Mouse (Mus musculus) heart, embryonic 14.5 days (tissue): ENCODE results near the gene Pkd1l3. TPM values are rescaled to one million over a fixed set of nuclear protein-coding genes. Genes with fewer than 3 reads are reported as not detected.

Source experiments
- ATAC-seq: fragments of 200-750 bp; cut with Nextera tagmentation; 2 replicates; pipeline ENCODE4 v1.8.0; 2017; ENCODE audit warnings: low read depth, moderate TSS enrichment; ENCODE audit not compliant: insufficient number of reproducible peaks, insufficient read depth, low FRiP score
- H3K27ac ChIP-seq, 2 experiments: fragments of 200-500 bp in 1 of 2; fragments of 300-500 bp in 1 of 2; sonication (generic) in 1 of 2; replicated peaks in 1 of 2; 2 replicates each; pipeline ENCODE4 v1.5.1; 2012 to 2014; ENCODE audit warnings: low read depth in 2 of 2, low read length in 2 of 2, control low read depth in 1 of 2, mild to moderate bottlenecking in 1 of 2, mixed read lengths in 1 of 2; ENCODE audit not compliant: control insufficient read depth in 1 of 2, insufficient read depth in 1 of 2
- H3K27me3 ChIP-seq: fragments of 300-500 bp; sonication (generic); 2 replicates; pipeline ENCODE4 v1.6.1; 2014; ENCODE audit warnings: mild to moderate bottlenecking, low read length, control low read depth; ENCODE audit not compliant: control insufficient read depth, insufficient read depth
- H3K36me3 ChIP-seq: fragments of 300-500 bp; sonication (generic); 2 replicates; pipeline ENCODE4 v1.6.1; 2014; ENCODE audit warnings: mild to moderate bottlenecking, control low read depth, low read length, mixed read lengths; ENCODE audit not compliant: control insufficient read depth, insufficient read depth
- H3K4me1 ChIP-seq, 2 experiments: fragments of 200-500 bp in 1 of 2; fragments of 300-500 bp in 1 of 2; sonication (generic) in 1 of 2; 2 replicates each; pipeline ENCODE4 v1.6.1; 2012 to 2014; ENCODE audit warnings: low read length in 2 of 2, control low read depth in 1 of 2, mixed read lengths in 1 of 2; ENCODE audit not compliant: control insufficient read depth in 2 of 2, insufficient read depth in 2 of 2
- H3K4me2 ChIP-seq: fragments of 300-500 bp; sonication (generic); 2 replicates; pipeline ENCODE4 v1.6.1; 2014; ENCODE audit warnings: mild to moderate bottlenecking, low read length
- H3K4me3 ChIP-seq, 2 experiments: fragments of 200-500 bp in 1 of 2; fragments of 300-500 bp in 1 of 2; sonication (generic) in 1 of 2; 2 replicates each; pipeline ENCODE4 v1.5.1; 2012 to 2014; ENCODE audit warnings: low read length in 2 of 2, mild to moderate bottlenecking in 2 of 2, control low read depth in 1 of 2, low read depth in 1 of 2, moderate library complexity in 1 of 2; ENCODE audit not compliant: control insufficient read depth in 1 of 2, insufficient read depth in 1 of 2
- H3K9ac ChIP-seq: fragments of 300-500 bp; sonication (generic); 2 replicates; pipeline ENCODE4 v1.6.1; 2014; ENCODE audit warnings: mild to moderate bottlenecking, low read length
- H3K9me3 ChIP-seq: fragments of 300-500 bp; sonication (generic); 2 replicates; pipeline ENCODE4 v1.6.1; 2016; ENCODE audit warnings: low read length, control low read depth; ENCODE audit not compliant: control insufficient read depth
- WGBS: fragments of 180-500 bp; shearing (Covaris S2); extraction: QIAGEN DNeasy Blood & Tissue Kit; methylation state at CpG from one replicate; pipeline ENCODE4 v1.1.7; 2014; 5-methylcytosine and 5-hydroxymethylcytosine counted together
- polyA plus RNA-seq: library from polyadenylated mRNA; unstranded; fragments of >200 nt; fragmentation: Nextera tagmentation; extraction: Ambion mirVana; gene quantifications from 2 replicates; pipeline ENCODE4 v1.2.1, GENCODE M21; 2014

Pkd1l3 gene
- polyA plus RNA-seq, 1 experiment from 2014 or later: not detected

DNA sequence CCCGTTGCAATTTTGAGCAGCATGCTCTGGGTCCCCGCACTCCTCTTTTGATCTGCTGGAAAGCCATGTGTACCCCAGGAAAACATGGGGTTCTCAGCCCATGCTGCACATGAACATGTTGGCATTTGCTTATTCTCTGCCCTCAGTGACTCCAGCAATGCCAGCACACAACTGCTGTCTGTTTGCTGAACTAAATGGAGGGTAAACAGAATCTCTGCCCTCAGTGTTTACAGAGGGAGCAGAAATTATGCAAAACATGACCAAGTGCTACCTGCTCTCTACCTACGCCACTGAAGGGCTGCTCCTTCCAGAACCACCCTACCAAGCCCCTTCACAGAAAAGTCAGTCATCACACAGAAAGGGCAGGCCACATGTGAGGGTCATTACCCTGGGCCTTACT is 29.5 kb upstream of the Pkd1l3 start:
- Histone ChIP-seq H3K4me1 (no peaks in the 10 kb centered on the region; a peak in 1 of 4 replicates), H3K27me3 (no peaks in the 10 kb centered on the region), H3K4me3 (no peak overlapping the region), H3K4me2 (no peak overlapping the region), H3K9me3 (peaks cover 8% of the 10 kb centered on the region; the same call in 1 of the 2 replicates), H3K36me3 (no peaks in the 10 kb centered on the region), H3K27ac (no peak overlapping the region), H3K9ac (no peak overlapping the region)
- WGBS: 76% methylated on average over 3 of the region's 3 CpGs
- ATAC-seq: no peak

DNA sequence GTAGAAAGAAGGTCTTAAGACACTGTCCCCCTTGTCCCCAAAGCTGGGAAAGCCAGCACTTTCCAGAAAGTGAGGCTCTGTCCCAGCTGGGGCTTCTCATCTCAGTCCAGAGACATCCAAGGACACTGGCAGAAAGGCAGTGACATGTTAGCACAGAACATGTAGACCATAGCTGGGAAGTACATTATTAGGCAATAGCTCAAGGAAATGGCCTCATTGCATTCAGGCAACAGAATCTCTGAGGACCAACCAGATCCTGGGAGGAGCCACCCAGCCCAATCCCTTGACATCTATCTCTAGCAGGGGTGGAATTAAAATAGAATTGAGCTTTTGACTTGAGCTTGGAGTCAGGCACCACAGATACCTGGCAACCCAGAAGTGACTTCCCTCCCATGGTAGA is 28.7 kb upstream of the Pkd1l3 start:
- peaks cover 8% of the 10 kb centered on the region; the same call in 1 of the 2 replicates for H3K9me3 ChIP-seq
- H3K9ac ChIP-seq: no peak overlapping the region
- no peak overlapping the region for H3K4me2 ChIP-seq
- no peaks in the 10 kb centered on the region; a peak in 1 of 4 replicates for H3K4me1 ChIP-seq
- H3K4me3 ChIP-seq: no peak overlapping the region
- no peak overlapping the region for H3K27ac ChIP-seq
- H3K36me3 ChIP-seq: no peaks in the 10 kb centered on the region
- no peaks in the 10 kb centered on the region for H3K27me3 ChIP-seq
- ATAC-seq: no peak

DNA sequence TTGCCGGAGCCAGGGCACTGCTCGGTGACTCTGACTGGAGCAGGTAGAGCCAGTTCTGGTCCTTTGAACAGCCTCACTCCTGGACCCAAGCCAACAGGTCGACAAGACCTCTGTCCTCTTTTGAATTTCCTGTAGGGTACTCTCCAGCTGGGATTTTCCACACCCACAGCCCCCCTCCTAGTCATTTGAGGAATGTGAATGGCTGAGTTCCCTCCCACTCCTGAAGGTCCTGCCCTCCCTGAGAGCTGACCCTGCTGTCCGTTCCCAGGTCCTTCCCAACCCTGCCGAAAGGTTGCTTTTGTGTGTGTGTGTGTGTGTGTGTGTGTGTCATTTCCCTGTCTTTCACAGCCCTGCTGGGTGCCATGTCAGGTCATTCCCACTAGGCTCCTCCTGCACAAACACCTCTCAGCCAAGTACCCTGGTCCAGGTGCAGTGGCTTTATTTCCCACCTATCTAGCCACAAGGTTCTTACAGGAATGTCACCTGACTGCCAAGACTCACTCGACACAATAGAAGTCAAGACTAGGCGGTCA is 27.3 kb upstream of the Pkd1l3 start:
- 55% methylated on average over 7 of the region's 7 CpGs for whole genome bisulfite sequencing
- no peak overlapping the region for H3K4me3 ChIP-seq
- no peaks in the 10 kb centered on the region for H3K27me3 ChIP-seq
- H3K9me3 ChIP-seq: peaks cover 8% of the 10 kb centered on the region; the same call in 1 of the 2 replicates
- no peak overlapping the region for H3K4me2 ChIP-seq
- ATAC-seq: no peak
- no peak overlapping the region for H3K27ac ChIP-seq
- peaks cover 6% of the 10 kb centered on the region for H3K36me3 ChIP-seq
- H3K4me1 ChIP-seq: no peaks in the 10 kb centered on the region; a peak in 1 of 4 replicates
- no peak overlapping the region for H3K9ac ChIP-seq

DNA sequence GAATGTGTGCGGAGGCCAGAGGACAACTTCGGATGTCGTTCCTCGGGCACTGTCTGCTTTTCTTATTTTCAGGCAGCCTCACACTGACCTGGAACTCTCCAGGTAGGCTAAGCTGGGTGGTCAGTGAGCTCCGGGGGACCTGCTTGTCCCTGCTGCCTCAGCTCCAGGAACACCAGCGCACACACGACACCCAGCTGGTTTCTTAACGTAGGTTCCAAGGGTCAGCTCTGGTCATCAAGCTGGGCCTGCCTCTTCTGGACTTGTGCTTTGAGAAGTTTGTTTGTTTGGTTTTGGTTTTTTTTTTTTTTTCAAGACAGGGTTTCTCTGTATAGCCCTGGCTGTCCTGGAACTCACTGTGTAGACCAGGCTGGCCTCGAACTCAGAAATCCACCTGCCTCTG is 23.4 kb upstream of the Pkd1l3 start:
- WGBS: 85% methylated on average over 9 of the region's 9 CpGs
- Histone ChIP-seq H3K27ac (no peak overlapping the region), H3K27me3 (no peaks in the 10 kb centered on the region), H3K4me3 (no peak overlapping the region), H3K9me3 (no peaks in the 10 kb centered on the region), H3K4me2 (no peak overlapping the region), H3K36me3 (peaks cover 40% of the 10 kb centered on the region), H3K9ac (no peak overlapping the region), H3K4me1 (no peaks in the 10 kb centered on the region; a peak in 1 of 4 replicates)
- ATAC-seq: no peak

DNA sequence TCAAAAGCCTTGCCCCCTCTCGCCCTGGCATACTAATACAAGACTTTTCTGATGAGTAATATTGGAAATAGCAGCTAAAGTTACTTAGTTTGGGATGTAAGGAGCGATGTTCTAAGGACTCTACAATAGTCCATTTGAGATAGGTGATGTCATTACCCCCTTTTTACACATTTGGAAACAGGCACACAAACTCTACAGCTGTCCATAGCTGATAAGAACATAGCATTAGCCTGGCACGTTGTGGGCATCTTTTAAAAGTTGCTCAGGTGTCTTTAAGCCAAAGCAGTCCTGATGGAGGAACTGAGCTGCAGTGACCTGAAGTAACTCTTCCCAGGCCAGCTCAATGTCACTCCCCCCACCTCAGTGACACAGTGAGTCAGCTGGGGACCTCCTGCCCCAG is 22.9 kb upstream of the Pkd1l3 start:
- no peak for ATAC-seq
- no peaks in the 10 kb centered on the region; a peak in 1 of 4 replicates for H3K4me1 ChIP-seq
- WGBS: 74% methylated on average over 3 of the region's 3 CpGs
- no peak overlapping the region for H3K9ac ChIP-seq
- H3K4me3 ChIP-seq: no peak overlapping the region
- peaks cover 41% of the 10 kb centered on the region for H3K36me3 ChIP-seq
- no peaks in the 10 kb centered on the region for H3K9me3 ChIP-seq
- H3K27ac ChIP-seq: no peak overlapping the region
- H3K27me3 ChIP-seq: no peaks in the 10 kb centered on the region
- H3K4me2 ChIP-seq: no peak overlapping the region

DNA sequence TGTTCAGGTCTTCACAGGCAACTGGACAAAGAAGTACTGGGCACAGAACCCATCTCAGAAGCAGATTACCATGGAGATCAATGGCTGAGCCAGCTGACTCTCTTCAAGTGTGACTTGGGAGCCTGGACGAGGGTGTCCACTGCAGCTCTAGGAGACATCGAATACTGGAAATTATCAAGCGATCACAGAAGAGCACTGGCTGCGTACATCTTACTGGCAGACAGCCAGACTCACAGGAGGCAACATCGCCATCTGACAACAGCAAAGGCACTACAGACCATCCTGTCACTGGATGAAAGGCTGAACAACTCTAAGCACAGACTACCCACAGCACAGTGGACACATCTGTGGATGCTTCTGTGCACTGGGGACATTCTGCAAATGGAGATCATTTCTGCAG is 22.2 kb upstream of the Pkd1l3 start:
- Histone ChIP-seq H3K4me2 (no peak overlapping the region), H3K9ac (no peak overlapping the region), H3K27ac (no peak overlapping the region), H3K9me3 (no peaks in the 10 kb centered on the region), H3K27me3 (no peaks in the 10 kb centered on the region), H3K36me3 (peaks cover 43% of the 10 kb centered on the region), H3K4me1 (no peaks in the 10 kb centered on the region), H3K4me3 (no peak overlapping the region)
- no peak for ATAC-seq
- WGBS: 79% methylated on average over 5 of the region's 5 CpGs

DNA sequence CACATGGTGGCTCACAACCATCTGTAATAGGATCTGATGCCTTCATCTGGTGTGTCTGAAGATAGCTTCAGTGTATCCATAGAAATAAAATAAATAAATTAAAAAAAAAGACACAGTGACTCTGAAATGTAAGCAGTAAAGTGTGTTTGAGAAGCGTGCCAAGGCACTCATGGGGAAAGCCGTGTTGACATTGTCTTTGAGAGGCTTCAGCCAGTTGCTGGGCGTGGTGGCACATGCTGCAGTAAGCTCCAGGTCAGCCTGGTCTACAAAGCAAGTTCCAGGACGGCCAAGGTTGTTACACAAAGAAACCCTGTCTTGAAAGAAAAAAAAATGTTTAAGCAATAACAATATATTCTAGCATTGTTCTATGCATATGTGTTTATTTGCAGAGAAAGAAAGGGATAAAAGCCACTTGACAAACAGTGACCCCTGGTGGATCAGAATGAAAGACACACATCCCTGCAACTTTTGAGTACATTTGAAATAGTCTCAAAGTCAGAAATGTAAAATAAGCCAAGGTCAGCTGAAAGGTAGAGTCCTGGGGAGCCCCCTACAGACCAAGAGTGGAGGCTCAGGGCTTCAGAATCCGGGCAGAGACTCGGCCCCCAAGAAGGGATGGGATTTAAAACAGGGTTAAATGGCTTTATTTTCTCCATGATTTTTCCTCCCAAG is 21.1 kb upstream of the Pkd1l3 start:
- H3K27ac ChIP-seq: no peak overlapping the region
- H3K4me3 ChIP-seq: no peak overlapping the region
- H3K9ac ChIP-seq: no peak overlapping the region
- no peaks in the 10 kb centered on the region for H3K27me3 ChIP-seq
- H3K4me1 ChIP-seq: no peaks in the 10 kb centered on the region
- ATAC-seq: no peak
- peaks cover 48% of the 10 kb centered on the region for H3K36me3 ChIP-seq
- 80% methylated on average over 6 of the region's 6 CpGs for WGBS
- H3K9me3 ChIP-seq: no peaks in the 10 kb centered on the region
- no peak overlapping the region for H3K4me2 ChIP-seq

DNA sequence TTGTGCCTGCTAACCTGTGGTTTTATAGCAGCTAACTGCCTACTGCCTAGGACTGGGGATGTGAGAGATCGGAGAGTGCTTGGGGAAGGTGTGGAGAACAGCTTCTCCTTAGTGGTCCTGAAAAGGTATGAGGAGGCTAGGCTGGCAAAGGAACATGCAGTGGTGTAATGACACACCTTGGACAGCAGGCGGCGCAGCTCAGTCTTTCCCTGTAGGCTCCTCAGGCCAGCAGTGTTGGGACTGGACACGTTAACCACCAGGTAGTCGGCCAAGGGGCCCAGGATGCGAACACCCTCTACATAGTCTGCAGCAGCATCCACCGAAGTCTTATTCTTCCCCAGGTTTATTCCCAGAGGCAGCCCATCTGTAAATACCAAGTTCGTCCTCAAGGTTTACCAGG is 18.5 kb upstream of the Pkd1l3 start:
- peaks cover 67% of the 10 kb centered on the region for H3K36me3 ChIP-seq
- no peak overlapping the region for H3K4me2 ChIP-seq
- no peaks in the 10 kb centered on the region for H3K27me3 ChIP-seq
- H3K9ac ChIP-seq: no peak overlapping the region
- H3K9me3 ChIP-seq: no peaks in the 10 kb centered on the region
- no peaks in the 10 kb centered on the region for H3K4me1 ChIP-seq
- no peak for ATAC-seq
- 49% methylated on average over 8 of the region's 8 CpGs for WGBS
- H3K4me3 ChIP-seq: no peak overlapping the region
- no peak overlapping the region for H3K27ac ChIP-seq
